Mouse (Mus musculus): ENCODE results near the gene Cdh22.
A peak's percentile ranks its signal among the peaks of the same experiment; 100 is the strongest.

Cdh22 gene

GRCm38 (mm10) chr2:165207086-165207485 lies 27.6 kb downstream of the Cdh22 start:
- DNase-seq, result no peak

- DNase-seq, result peak in 1 of 2 experiments; percentile 56
These were observed 29.2 kb downstream of the Cdh22 start for GRCm38 (mm10) chr2:165205486-165205885.

GRCm38 (mm10) chr2:165204931-165205330 lies 29.7 kb downstream of the Cdh22 start:
- no peak for DNase-seq

- peak; percentile 57 to 63 for DNase-seq
These were observed 32.6 kb downstream of the Cdh22 start for GRCm38 (mm10) chr2:165201761-165202751.

GRCm38 (mm10) chr2:165197546-165197945 lies 37.1 kb downstream of the Cdh22 start:
- peak in 1 of 2 experiments; percentile 50 for DNase-seq

- DNase-seq, result peak; percentile 55 to 71
These were observed 39.1 kb downstream of the Cdh22 start for GRCm38 (mm10) chr2:165195411-165196182.

- DNase-seq, result no peak
These were observed 43.2 kb downstream of the Cdh22 start for GRCm38 (mm10) chr2:165191483-165191882.

- DNase-seq, result no peak
These were observed 45.1 kb downstream of the Cdh22 start for GRCm38 (mm10) chr2:165189546-165189945.

GRCm38 (mm10) chr2:165187648-165188380 lies 46.8 kb downstream of the Cdh22 start:
- peak in 1 of 2 experiments; percentile 64 for DNase-seq

GRCm38 (mm10) chr2:165184015-165184633 lies 50.5 kb downstream of the Cdh22 start:
- DNase-seq, result peak; percentile 72 to 77

- DNase-seq, result peak; percentile 51 to 55
These were observed 52.3 kb downstream of the Cdh22 start for GRCm38 (mm10) chr2:165182085-165182976.

GRCm38 (mm10) chr2:165179231-165179630 lies 55.4 kb downstream of the Cdh22 start:
- peak; percentile 63 to 67 for DNase-seq

- DNase-seq, result no peak
These were observed 57.7 kb downstream of the Cdh22 start for GRCm38 (mm10) chr2:165176965-165177364.

GRCm38 (mm10) chr2:165166664-165167435 lies 67.8 kb downstream of the Cdh22 start:
- DNase-seq, result no peak

GRCm38 (mm10) chr2:165162221-165162620 lies 72.4 kb downstream of the Cdh22 start:
- no peak for DNase-seq

GRCm38 (mm10) chr2:165160466-165160865 lies 74.2 kb downstream of the Cdh22 start:
- DNase-seq, result no peak

GRCm38 (mm10) chr2:165159055-165159688 lies 75.5 kb downstream of the Cdh22 start:
- peak in 1 of 2 experiments; percentile 20 for DNase-seq

GRCm38 (mm10) chr2:165158317-165158716 lies 76.3 kb downstream of the Cdh22 start:
- DNase-seq, result no peak

- no peak for DNase-seq
These were observed 76.8 kb downstream of the Cdh22 start for GRCm38 (mm10) chr2:165157900-165158299.

- DNase-seq, result peak; percentile 38 to 60
These were observed 81.6 kb downstream of the Cdh22 start for GRCm38 (mm10) chr2:165153006-165153405.

All from cerebellum, postnatal 10 days (tissue).